Mouse (Mus musculus) forebrain, embryonic 14.5 days (tissue): ENCODE measurements around the gene Tmppe. TPM values are rescaled to one million over a fixed set of nuclear protein-coding genes. Genes with fewer than 3 reads are reported as not detected.

ENCODE experiments used
- ATAC-seq: fragments of 200-750 bp; cut with Nextera tagmentation; 2 replicates; pipeline ENCODE4 v1.8.0; 2017; ENCODE audit warnings: mild to moderate bottlenecking, moderate library complexity
- DNase-seq: peaks from one replicate; pipeline ENCODE4 v3.0.0-alpha.2; 2015; ENCODE audit warnings: low spot score
- H3K27ac ChIP-seq: fragments of 300-500 bp; sonication (generic); 2 replicates; pipeline ENCODE4 v1.5.1; 2014; ENCODE audit warnings: low read depth, mild to moderate bottlenecking, control low read depth, low read length, moderate library complexity
- H3K27me3 ChIP-seq: fragments of 300-500 bp; sonication (generic); replicated peaks from 2 replicates; pipeline ENCODE4 v1.6.1; 2014; ENCODE audit warnings: low read length, control low read depth, mixed read lengths; ENCODE audit not compliant: control insufficient read depth, insufficient read depth
- H3K36me3 ChIP-seq: fragments of 300-500 bp; sonication (generic); 2 replicates; pipeline ENCODE4 v1.6.1; 2014; ENCODE audit warnings: low read length, control low read depth; ENCODE audit not compliant: control insufficient read depth, insufficient read depth
- H3K4me1 ChIP-seq: fragments of 300-500 bp; sonication (generic); 2 replicates; pipeline ENCODE4 v1.6.1; 2014; ENCODE audit warnings: antibody characterized with exemption, low read length, control low read depth; ENCODE audit not compliant: control insufficient read depth, insufficient read depth
- H3K4me2 ChIP-seq: fragments of 300-500 bp; sonication (generic); 2 replicates; pipeline ENCODE4 v1.6.1; 2014; ENCODE audit warnings: mild to moderate bottlenecking, control low read depth, low read length
- H3K4me3 ChIP-seq: fragments of 300-500 bp; sonication (generic); 2 replicates; pipeline ENCODE4 v1.5.1; 2014; ENCODE audit warnings: low read depth, low read length, control low read depth
- H3K9ac ChIP-seq: fragments of 300-500 bp; sonication (generic); 2 replicates; pipeline ENCODE4 v1.6.1; 2014; ENCODE audit warnings: mild to moderate bottlenecking, low read length, control low read depth, moderate library complexity
- H3K9me3 ChIP-seq: fragments of 300-500 bp; sonication (generic); replicated peaks from 2 replicates; pipeline ENCODE4 v1.6.1; 2016; ENCODE audit warnings: low read length, control low read depth, mixed read lengths; ENCODE audit not compliant: control insufficient read depth
- WGBS: fragments of 180-500 bp; shearing (Covaris S2); extraction: QIAGEN DNeasy Blood & Tissue Kit; methylation state at CpG from one replicate; pipeline ENCODE4 v1.1.7; 2014; 5-methylcytosine and 5-hydroxymethylcytosine counted together
- polyA plus RNA-seq: library from polyadenylated mRNA; unstranded; fragments of >200 nt; fragmentation: Nextera tagmentation; extraction: Ambion mirVana; gene quantifications from 2 replicates; pipeline ENCODE4 v1.2.1, GENCODE M21; 2014

The Tmppe gene
- polyA plus RNA-seq, 1 experiment from 2014 or later: 1.8 TPM

DNA sequence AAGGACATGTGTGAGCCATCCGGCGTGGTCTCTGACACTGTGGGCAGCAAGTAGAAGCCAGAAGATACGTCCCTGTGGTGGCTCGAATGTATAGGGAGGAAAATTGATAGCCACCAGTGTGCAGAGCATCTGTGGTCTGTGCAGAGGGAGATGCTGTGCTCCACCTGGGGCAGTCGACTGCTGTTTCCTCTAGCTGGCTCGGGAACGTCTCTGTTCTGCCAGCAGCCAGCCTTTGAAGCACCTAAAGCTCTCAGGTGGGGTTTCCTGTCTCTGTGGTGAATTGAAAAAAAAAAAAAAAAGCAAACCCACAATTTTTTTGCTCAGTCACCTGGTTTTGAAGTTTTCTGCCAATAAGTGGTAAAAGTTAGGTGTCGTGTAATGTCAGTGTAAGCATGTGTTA is 42.4 kb downstream of the Tmppe start:
- no peak overlapping the region for H3K9ac ChIP-seq
- no peak overlapping the region for H3K4me2 ChIP-seq
- H3K36me3 ChIP-seq: no peaks in the 10 kb centered on the region
- no peak overlapping the region for H3K27ac ChIP-seq
- H3K27me3 ChIP-seq: no peaks in the 10 kb centered on the region
- DNase-seq: no peak
- H3K4me3 ChIP-seq: no peak overlapping the region
- ATAC-seq: no peak
- no peaks in the 10 kb centered on the region for H3K4me1 ChIP-seq
- H3K9me3 ChIP-seq: no peaks in the 10 kb centered on the region
- WGBS: 93% methylated on average over 8 of the region's 8 CpGs

DNA sequence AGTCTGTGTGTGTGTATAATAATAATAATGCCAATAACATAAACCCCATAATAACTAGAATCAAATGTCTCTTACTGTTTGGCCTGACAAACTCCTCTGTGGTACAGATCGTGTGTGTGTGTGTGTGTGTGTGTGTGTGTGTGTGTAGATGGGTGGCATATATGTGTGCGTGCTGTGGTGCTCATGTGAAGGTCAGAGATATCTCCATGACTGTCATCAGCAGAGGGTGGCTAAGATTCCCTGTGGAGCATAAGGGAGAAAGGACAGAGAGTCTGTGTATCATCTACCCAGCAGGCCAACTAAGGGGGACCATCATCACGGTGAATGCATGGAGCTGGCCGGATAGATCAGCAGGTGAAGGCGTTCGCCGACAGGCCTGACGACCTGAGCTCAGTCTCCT is 46.0 kb downstream of the Tmppe start:
- ATAC-seq: no peak
- Histone ChIP-seq H3K27ac (no peak overlapping the region), H3K36me3 (no peaks in the 10 kb centered on the region), H3K9ac (no peak overlapping the region), H3K4me3 (no peak overlapping the region), H3K27me3 (no peaks in the 10 kb centered on the region), H3K4me2 (no peak overlapping the region), H3K4me1 (no peaks in the 10 kb centered on the region), H3K9me3 (no peaks in the 10 kb centered on the region)
- 94% methylated on average over 8 of the region's 8 CpGs for WGBS
- no peak for DNase-seq

DNA sequence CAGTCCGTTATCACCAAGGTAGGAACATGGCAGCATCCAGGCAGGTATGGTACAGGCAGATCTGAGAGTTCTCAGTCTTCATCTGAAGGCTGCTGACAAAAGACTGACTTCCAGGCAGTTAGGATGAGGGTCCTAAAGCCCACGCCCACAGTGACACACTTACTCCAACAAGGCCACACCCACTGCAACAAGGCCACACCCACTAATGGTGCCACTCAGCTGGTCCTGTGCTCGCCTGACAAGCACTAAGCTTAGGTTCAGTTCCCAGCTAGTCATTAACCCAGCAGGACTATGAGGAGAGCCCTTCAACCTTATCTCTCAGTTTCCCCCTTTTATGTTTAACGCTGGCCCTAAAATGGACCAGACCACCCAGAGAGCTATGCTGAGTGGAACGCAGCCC is 47.8 kb downstream of the Tmppe start:
- Histone ChIP-seq H3K9ac (no peak overlapping the region), H3K9me3 (no peaks in the 10 kb centered on the region), H3K4me1 (no peaks in the 10 kb centered on the region), H3K36me3 (no peaks in the 10 kb centered on the region), H3K4me3 (no peak overlapping the region), H3K4me2 (no peak overlapping the region), H3K27ac (no peak overlapping the region), H3K27me3 (no peaks in the 10 kb centered on the region)
- ATAC-seq: no peak
- 86% methylated on average over 5 of the region's 5 CpGs for WGBS
- no peak for DNase-seq

DNA sequence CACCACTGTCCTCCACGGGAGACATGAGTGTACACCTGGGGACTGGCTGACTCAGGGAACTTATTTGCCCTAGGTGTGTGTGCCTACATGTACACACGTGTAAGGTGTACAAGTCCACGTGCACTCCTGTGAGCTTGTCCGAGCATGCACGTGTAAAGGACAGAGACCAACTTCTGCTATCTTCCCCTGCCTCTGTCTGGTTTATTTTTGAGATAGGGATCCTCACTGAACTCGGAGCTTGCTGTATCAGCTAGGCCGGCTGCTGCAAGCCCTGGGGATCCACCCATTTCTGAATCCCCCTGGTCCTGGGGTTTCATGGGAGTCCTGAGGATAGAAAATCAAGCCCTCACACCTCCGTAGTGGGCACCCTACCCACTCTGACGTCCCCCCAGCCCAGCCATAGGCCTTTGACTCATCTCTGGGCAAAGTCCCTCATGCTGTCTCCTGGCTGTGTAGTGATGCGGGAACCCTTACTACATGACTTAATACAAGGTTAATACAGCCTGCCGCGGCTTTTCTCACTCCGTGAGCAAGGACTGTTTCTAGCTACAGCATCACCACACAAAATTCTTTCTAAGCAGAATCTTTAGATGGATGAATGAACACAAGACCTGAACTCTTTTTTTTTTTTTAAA is 48.3 kb downstream of the Tmppe start:
- Histone ChIP-seq H3K27ac (no peak overlapping the region), H3K27me3 (no peaks in the 10 kb centered on the region), H3K4me2 (no peak overlapping the region), H3K9me3 (no peaks in the 10 kb centered on the region), H3K4me1 (no peaks in the 10 kb centered on the region), H3K36me3 (no peaks in the 10 kb centered on the region), H3K4me3 (no peak overlapping the region), H3K9ac (no peak overlapping the region)
- DNase-seq (no peak), ATAC-seq (no peak)
- WGBS: 92% methylated on average over 13 of the region's 13 CpGs

DNA sequence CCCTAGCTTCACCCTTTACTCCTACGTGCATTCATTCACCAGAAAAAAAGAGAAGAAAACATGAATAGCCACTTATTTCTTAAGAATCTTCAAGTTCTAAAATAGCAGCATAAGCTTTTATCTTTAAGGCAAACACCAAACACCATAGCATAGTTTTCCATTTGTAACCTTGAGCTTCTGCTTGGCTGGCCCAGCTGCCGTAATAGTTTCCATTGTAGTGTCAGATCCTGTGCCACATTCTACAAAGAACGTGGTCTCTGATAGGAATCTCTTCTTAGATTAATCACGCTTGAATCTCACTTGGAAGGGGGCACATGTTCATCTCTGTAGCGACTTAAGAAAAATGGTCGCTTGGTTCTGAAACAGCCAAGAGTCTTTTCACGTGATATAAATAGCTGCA is 50.7 kb downstream of the Tmppe start:
- DNase-seq (no peak), ATAC-seq (no peak)
- Histone ChIP-seq H3K4me1 (no peaks in the 10 kb centered on the region), H3K9ac (no peak overlapping the region), H3K27me3 (no peaks in the 10 kb centered on the region), H3K4me3 (no peak overlapping the region), H3K9me3 (no peaks in the 10 kb centered on the region), H3K4me2 (no peak overlapping the region), H3K27ac (no peak overlapping the region), H3K36me3 (0 out of 2 replicates have a peak, but pooled peaks cover 2% of the 10 kb centered on the region)
- 78% methylated on average over 7 of the region's 7 CpGs for WGBS

DNA sequence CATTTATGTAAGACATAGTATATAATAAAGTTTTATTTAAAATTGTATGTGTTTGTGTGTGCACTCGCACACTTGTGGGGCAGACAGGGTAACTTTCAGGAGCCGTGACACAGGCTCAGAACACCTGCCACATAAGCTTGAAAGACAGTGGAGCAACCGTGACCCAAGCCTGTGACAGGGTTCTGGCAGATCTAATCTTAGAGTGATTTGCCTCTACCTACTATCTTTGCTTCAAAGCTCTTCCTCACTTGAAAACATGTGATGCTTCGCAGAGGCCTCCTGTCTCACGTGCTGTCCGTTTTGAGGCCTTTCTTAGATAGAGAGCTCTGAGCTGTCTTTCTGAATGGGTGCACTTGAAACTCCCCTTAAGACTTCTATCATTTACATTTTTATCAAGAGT is 51.5 kb downstream of the Tmppe start:
- H3K4me2 ChIP-seq: no peak overlapping the region
- DNase-seq: no peak
- H3K9ac ChIP-seq: no peak overlapping the region
- WGBS: 92% methylated on average over 6 of the region's 6 CpGs
- no peaks in the 10 kb centered on the region for H3K27me3 ChIP-seq
- H3K4me1 ChIP-seq: no peaks in the 10 kb centered on the region
- no peaks in the 10 kb centered on the region for H3K9me3 ChIP-seq
- no peak overlapping the region for H3K27ac ChIP-seq
- no peak for ATAC-seq
- no peak overlapping the region for H3K4me3 ChIP-seq
- H3K36me3 ChIP-seq: 0 out of 2 replicates have a peak, but pooled peaks cover 2% of the 10 kb centered on the region

DNA sequence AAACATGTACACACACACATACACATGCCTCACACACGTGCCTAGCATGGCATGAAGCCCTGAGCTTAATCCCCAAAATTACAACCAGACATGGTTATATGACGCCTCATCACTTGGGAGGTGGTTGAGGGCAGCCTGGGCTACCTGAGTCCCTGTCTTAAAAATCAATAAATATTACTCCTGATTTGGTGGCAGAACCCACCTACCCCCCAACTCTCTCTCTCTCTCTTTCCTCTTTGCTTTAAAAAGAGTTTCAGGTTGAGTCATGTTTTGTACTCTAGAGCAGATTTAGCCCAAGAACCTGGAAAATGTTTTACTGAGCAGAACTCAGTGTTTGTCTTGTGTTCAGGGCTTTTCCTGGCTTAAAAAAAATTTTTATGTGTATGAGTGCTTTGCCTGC is 54.5 kb downstream of the Tmppe start:
- Histone ChIP-seq H3K27me3 (no peaks in the 10 kb centered on the region), H3K27ac (no peak overlapping the region), H3K36me3 (0 out of 2 replicates have a peak, but pooled peaks cover 4% of the 10 kb centered on the region), H3K4me3 (no peak overlapping the region), H3K4me1 (no peaks in the 10 kb centered on the region), H3K4me2 (no peak overlapping the region), H3K9me3 (no peaks in the 10 kb centered on the region), H3K9ac (no peak overlapping the region)
- ATAC-seq (no peak), DNase-seq (no peak)
- WGBS: 84% methylated on average over 2 of the region's 2 CpGs

Other genes starting within 250 kb of the Tmppe start
- not detected in 2 replicates for gene Bcl2a1c, start 71.0 kb upstream of the Tmppe start, polyA plus RNA-seq
- gene Crtap, start 10.4 kb upstream of the Tmppe start, polyA plus RNA-seq: 23.6 and 26.2 TPM in 2 replicates
- gene Glb1, start within 50 bp of the Tmppe start, polyA plus RNA-seq: 25.9 and 26.3 TPM in 2 replicates
- gene Ccr4, start 103.8 kb downstream of the Tmppe start, polyA plus RNA-seq: not detected in 2 replicates
- not detected in 2 replicates for gene C130032M10Rik, start 114.6 kb downstream of the Tmppe start, polyA plus RNA-seq
- 0.04 and 0.05 TPM in 2 replicates for gene Trim71, start 163.3 kb downstream of the Tmppe start, polyA plus RNA-seq
- 54.6 and 55.1 TPM in 2 replicates for gene Cnot10, start 239.1 kb downstream of the Tmppe start, polyA plus RNA-seq